Mouse (Mus musculus) megakaryocyte-erythroid progenitor cell, adult 5-6 weeks (primary cell): ENCODE results near the gene Plekhj1. TPM values are rescaled to one million over a fixed set of nuclear protein-coding genes. Genes with fewer than 3 reads are reported as not detected.

Source experiments
- ATAC-seq: replicated peaks from 2 replicates; pipeline ENCODE4 v1.8.0; 2016; ENCODE audit warnings: mild to moderate bottlenecking, inconsistent platforms; ENCODE audit not compliant: severe bottlenecking, poor library complexity, low FRiP score, low TSS enrichment
- total RNA-seq, 2 experiments: library from RNA; stranded (forward) in 1 of 2; stranded (reverse) in 1 of 2; fragments of 200-1000, 215-1000 nt in 1 of 2; fragments of >200 nt in 1 of 2; fragmentation: Nextera tagmentation in 1 of 2; gene quantifications; 2 replicates each; pipeline ENCODE4 v1.2.3; 2014 to 2017

Plekhj1 gene
- total RNA-seq, 2 experiments from 2014 or later, result 41.1 to 155 TPM

DNA sequence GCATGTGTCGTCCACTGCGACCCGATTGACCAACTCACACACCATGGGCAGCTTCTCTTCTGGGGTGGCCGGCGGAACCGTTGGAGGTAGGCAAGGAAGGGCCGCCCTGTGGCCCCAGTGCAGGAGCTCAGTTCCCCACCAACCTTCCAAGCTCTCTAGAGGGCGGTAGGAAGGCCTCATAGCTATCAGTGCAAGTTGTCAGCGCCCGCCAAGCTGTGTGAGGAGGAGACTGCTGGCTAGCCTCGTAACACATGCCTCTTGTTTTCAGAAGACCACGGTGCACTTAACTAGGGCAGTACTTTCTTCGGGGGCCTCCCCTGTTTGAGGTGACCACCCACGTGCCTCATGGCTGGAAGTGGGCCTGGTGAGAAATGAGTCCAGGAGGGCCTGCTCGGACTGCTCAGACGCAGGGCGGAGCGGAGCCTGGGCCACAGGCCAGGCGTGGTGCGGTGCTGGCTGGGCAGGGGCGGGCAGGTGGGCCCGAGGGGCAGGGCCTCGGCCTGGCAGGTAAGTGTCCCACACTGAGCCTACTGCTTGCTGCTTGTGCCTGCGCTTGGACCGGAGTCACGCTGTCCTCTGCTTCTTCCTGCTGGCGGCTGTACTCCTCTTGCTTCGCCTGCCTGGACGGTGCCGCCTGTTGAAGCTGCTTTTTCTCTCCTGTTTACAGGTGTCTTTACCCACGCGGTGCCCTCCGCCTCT lies 6.8 kb downstream of the Plekhj1 start:
- no peak for ATAC-seq

DNA sequence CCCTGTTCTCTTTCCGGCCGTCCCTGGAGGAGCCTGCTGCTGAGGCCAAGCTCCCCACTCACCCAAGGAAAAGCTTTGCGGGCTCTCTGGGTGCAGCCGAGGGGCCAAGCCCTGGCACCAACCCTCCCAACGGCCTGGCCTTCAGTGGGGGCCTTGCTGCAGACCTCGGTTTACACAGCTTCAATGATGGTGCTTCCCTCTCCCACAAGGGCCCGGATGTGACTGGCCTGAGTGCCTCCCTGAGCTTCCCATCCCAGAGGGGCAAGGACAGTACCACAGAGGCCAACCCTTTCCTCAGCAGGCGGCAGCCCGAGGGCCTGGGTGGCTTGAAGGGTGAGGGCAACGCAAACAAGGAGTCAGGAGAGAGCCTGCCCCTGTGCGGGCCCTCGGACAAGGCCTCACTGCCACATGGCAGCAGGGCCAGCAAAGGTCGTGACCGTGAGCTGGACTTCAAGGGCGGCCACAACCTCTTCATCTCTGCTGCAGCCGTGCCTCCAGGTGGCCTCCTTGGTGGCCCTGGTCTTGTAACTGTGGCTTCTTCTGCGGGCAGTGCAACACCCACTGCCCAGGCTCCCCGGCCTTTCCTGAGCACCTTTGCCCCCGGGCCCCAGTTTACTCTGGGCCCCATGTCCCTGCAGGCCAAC lies 7.5 kb downstream of the Plekhj1 start:
- ATAC-seq, result no peak

DNA sequence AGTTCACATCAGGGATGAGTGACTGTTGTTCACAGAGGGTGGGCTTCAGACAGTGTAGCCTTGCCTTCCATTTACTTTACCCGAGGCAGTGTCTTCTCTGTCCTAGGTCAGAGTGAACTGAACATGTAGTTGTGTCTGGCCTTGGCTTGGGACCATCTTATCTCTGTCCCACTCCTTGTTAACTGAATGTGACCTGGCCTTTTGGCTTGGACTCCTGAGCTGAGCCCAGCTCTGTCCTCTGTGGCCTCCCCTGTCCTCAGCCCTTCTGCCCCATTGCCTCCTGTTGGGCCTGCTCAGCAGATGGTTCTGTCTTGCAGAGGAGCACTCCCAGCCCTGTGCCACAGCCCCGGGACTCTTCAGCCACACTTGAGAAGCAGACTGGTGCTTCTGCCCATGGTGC lies 10.9 kb downstream of the Plekhj1 start:
- ATAC-seq, result no peak

DNA sequence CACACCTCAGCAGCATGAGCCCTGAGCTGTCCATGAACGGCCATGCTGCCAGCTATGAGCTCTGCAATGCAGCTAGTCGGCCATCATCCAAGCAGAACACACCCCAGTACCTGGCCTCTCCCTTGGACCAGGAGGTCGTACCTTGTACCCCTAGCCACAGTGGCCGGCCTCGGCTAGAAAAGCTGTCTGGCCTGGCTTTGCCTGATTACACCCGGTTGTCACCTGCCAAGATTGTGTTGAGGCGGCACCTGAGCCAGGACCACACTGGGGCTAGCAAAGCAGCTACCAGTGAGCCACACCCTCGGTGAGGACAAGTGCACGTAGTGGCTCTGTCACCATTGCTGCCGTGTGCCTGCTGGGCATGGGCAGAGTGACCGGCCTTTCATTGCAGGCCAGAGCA lies 12.5 kb downstream of the Plekhj1 start:
- ATAC-seq, result no peak

DNA sequence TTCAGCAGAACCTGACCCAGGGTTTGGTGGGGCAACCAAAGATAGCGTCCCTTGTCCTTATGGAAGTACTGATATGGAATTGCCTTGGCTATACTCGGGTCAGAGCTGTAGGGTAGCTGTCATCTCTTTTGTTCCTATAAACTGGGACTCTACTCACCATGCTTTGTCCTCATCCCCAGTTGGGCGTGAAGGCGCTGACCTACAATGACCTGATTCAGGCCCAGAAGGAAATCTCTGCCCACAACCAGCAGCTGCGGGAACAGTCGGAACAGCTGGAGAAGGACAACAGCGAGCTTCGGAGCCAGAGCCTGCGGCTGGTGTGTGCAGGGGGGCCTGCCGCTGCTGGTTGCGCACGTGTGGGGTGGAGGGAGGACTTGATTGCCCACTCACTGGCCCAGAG lies 13.6 kb downstream of the Plekhj1 start:
- no peak for ATAC-seq

DNA sequence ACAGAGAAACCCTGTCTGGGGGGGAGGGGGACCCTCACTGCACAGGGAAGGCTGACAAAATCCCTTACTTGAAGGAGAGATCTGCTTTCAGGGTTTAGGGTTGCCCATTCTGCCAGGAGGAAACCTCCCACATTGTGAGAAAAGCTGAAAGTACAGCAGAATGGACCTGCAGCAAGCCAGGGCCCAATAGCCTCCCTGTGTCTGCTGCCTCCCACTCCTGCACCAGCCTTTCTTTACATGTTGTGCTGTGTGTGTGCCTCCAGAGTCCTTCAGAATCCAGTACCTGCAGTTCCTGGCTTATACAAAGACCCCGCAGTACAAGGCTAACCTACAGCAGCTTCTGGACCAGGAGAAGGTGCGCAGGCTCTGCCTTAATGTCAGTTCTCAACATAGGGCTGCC lies 14.1 kb downstream of the Plekhj1 start:
- no peak for ATAC-seq

DNA sequence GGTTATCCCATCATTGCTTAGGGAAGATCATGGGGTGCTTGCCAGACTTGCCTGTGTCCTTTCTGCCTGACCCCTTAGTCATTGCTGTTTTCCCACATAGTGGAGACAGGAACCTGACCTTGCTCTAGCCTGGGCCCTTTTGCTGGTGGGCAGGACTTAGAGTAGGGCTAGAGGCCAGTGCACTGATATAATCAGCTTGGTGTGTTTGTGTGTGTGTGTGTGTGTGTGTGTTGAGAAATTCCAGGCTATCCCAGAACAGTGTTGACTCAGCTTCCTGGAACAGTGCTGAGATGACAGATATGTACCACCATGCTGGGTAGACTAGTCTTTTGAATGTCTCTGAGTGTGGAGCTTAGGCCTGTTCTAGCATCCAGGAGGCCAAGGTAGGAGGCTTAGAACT lies 18.9 kb downstream of the Plekhj1 start:
- ATAC-seq, result no peak

DNA sequence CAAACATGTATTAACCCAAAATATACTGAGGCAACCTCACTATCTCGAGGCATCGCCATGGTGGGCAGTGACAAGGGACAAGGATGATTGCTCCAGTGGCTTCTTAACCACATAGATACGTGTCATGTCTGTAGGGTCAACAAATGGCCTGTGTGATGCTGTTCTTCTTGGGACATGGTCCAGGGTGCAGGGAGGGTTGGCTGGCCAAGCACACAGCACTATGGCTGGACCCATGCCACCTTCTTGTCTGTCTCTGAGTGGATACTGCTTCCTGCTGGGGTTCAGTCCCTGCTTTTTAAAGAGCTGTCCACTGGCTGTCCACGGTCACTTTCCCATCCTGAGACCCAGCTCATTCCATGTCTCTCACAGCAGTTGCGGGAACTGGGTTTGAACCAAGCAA lies 21.3 kb downstream of the Plekhj1 start:
- ATAC-seq, result no peak

DNA sequence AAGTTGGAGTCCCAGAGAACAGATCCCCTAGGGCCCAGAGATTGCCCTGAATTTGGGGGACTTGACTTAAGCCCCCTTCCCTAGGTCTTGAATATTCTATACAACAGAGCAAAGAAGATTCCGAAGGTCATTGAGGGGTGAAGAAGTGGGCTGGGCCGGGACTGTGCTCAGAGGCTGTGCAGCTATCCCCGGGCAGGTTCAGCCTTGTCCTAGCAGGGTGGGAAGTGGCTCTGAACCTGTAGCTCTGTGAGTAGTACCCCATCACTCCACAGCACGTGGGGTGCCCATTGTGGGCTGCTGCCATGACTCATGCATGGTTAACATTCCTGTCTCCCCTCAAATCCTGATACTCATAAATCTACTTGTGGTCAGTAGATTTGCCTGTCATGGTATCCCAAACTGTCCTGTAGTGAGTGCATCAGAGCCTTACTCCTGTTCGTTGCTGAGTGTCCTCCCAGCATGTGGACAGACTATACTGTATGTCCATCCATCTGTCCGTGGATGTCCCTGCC lies 22.0 kb downstream of the Plekhj1 start:
- ATAC-seq, result no peak

DNA sequence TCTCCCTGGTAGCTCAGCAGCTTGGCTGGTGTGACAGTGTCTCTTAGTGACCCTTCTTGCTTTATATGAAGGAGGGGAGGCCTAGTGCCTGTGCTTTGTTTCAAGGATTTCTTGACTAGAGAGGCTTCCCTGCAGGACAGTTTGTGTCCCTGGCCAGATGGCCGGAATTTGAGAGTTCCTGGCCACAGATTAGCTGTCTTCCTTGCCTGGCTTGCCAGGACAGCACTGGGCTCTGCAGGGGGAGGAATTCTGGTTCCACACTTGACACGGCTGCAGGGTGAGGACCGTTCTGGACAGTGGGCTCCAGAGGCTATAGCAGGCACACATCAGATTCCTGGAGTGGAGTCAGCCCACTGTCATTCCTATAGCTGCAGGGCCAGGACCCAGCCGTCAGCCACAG lies 22.7 kb downstream of the Plekhj1 start:
- ATAC-seq, result no peak

DNA sequence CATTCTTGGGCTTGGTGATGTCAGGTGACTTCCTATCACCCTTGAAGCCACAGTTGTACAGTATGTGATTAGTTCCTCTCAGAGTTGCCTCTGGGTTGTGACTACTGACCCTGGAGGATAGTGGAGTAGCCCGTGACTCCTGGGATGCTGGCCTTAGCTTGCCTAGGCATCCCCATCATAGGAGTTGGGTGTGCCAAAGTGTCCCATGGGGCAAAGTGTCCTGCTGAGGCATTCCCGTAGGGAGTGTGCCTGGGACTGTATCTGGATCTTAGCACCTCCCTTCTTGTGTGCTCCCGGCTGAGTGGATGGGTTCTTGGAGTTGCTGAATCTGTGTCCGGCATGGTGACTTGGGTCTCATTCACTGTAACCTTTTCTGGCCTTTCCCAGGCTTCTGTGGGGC lies 23.4 kb downstream of the Plekhj1 start:
- peak; percentile 19 for ATAC-seq

DNA sequence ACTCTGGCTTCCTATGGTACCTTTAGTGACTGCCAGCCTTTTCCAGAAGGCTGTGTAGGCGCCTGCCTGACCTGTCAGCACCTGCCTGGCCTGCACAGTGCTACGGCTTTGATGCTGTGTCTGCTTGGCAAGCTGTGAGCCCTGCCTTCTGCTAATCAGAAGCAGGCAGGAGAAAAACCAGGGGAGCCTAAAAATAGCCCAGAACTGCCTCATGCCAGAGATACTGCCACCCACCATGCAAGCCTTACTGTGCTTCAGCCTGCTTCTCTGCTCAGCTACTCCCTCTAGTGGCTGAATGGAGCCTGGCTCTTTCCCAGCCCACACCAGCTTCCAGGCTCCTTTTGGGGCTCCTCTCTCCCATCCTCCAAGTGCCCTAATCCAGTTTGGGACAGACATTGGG lies 23.9 kb downstream of the Plekhj1 start:
- peak; percentile 97 for ATAC-seq

DNA sequence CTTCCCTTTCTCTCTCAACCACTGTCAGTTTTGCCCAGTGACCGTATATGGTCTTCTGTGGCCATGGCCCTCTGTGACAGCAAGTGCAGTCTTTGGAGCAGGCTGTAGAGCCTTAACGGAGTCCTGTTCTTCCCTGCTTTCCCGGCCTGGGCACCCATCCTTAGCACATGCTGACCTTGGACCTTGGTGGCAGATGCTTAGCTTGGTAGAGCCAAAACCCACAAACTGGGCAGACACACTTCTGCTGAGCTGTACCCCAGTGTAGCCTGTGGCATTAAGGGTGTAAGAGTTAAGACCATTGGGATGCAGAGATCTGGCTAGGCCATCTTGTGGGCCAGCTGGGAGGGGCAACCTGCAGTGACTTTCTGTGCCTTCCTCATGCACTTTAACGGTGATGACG lies 24.6 kb downstream of the Plekhj1 start:
- ATAC-seq, result no peak

DNA sequence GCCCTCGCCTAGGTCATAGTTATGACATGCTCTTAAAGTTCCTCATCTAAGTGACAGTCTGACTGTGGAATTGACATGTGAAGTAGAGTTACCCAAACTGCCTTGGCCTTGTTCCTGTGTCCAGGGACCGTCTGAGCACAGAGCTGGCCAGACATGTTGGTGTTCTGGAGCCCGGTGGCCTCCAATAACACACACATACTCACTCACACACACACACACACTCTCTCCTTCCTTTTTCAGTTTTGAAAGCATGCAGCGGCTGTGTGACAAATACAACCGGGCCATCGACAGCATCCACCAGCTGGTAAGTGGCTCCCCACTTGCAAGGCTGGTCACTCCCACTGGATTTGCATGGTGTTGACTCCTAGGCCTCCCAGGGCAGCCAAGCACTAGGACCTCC lies 30.1 kb downstream of the Plekhj1 start:
- ATAC-seq, result no peak

DNA sequence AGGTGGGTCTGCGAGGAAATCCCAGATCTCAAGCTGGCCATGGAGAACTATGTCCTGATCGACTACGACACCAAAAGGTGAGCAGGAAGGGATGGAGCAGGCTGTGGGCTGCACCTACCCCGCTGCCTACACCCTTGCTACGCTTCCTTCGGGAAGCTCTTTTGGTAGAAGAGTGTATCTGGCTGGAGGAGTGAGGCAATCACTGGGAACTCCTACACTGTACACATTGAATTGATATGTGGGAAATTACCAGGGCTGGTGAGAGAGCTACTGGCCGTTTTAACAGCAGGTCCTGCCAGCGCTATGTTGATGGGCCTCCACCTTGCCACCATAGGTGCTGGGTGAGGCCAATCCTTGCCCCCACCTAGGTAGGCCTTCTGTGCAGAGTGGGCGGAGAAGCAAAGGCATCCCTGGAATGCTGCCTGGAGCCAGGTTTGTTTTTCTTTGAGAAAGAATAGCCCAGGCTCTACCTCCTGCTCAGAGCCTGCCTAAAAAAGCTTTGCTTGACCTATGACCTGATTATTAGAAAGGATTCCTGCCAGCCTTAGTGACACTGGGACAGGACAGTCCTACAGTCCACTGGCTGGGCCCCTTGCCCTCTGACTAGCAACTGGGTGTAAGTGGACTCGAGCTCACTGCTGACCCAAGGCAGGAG lies 32.1 kb downstream of the Plekhj1 start:
- no peak for ATAC-seq

DNA sequence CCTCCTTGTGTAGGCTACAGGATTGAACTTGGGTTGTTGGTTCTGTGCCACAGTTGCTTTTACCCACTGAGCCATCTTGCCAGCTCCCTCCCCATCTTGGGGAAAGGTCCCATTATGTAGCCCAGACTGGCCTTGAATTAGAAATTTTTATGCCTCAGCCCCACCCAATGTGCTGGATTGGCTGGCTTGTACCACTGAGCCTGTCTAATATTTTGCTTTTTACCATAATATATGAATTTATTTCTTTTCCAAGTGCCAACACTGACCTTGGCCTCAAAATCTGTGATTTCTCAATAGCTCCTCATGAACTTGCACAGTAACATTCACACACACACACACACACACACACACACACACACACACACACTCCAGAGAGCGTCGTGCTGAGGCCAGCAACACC lies 32.7 kb downstream of the Plekhj1 start:
- ATAC-seq, result no peak

DNA sequence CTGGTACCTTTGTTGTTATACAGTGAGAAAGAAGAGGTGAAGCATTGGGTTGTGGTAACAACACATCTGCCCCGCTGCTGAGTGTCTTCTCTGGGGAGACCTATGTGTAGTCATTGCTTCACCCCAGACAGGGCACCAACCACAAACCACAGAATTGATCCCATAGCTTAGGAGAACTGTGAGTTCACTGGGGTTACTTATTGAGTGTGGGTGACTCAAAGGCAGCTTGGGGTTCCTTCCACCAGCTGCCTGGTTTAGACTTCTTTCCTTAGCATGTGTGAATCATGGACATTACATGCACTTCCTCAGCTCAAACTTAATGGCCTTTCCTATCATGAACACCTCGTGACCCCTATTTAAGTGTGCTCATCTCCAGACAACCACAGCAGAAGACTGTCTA lies 34.9 kb downstream of the Plekhj1 start:
- ATAC-seq, result no peak

DNA sequence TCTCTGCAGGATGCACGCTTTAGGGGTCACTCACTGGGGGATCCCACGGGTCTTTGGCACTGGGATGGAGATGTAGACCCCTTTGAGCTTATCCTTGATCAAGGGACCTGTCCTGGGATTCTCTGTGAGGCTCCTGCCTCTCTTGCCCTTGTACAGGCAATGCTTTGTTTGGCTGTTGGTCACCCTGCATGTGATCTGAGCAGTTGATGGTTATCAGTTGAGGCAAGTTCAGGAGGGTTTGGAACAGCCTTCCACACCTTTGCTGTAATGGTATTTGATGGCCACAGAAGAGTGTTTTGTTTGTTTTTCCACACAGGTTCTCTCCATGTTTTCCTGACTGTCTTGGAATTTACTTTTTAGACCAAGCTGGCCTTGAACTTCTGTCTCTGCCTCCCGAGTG lies 36.6 kb downstream of the Plekhj1 start:
- no peak for ATAC-seq

DNA sequence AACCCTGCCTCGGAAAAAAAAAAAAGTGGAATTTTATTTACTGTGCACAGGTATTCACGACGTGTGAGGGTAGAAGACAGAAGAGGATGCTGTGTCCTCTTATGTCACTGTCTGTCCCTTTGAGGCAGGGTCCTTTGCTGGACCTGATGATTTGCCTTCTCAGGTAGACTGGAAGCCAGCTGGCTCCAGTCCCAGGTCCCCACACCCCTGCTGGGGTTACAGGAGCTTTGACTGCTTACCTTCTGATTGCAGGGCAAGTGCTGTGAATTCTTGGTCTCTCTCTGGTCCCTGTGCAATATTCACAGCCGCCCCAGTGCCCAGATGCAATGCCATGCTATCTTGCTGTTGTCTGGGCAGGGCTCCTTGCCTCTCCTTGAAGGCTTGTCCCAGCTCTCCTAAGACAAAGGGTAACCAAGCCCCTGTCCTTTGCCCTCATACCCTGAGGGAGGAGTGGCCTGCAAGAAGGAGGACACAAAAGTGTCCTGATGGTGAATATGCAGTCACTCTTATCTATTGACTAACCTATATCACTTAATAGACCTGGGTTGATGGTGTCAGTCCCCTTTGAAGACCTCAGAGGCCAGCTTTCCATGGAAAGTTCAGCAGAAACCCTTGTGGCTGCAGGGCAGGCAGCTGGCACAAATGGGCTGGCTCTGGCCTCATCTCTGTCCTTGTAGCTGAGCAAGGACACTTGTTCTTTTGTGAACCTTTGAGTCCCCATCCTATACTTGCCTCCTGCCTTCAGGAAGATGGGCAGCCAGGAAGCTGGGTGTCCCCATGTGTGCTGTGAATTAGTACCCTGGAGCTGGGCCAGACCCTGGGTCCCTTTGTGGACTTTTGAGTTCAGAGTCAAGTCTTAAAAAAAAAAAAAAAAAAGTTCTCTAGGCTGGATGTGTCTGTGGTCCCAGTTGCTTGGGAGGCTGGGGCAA lies 37.6 kb downstream of the Plekhj1 start:
- ATAC-seq, result no peak

DNA sequence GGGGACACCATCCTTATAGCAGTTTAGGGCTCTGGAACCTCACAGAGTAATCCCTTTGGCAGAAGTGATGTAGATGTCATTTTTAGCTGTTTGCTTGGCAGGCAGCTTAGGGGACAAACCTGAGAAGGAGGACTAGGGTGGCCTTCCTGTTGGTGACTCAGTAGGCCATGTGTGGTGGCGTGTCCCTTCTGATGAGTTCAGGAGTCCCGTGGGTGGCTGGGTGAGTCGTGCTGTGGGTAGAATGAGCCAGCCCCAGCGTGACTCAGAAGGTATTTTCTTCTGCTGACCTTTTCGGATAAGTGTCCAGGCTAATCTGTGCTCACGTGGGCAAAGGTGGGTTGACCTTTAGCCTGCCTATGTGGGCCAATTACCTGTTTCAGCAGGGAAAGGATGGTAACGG lies 39.8 kb downstream of the Plekhj1 start:
- no peak for ATAC-seq
